Mouse (Mus musculus) G1E (cell line): ENCODE results near the gene Gnat1.

Experiments used
- CTCF ChIP-seq: IDR thresholded peaks from 2 replicates; pipeline ENCODE4 v1.5.1; 2012; ENCODE audit warnings: low read depth, low read length, inconsistent platforms, mixed read lengths
- GATA1 ChIP-seq: IDR thresholded peaks from 2 replicates; pipeline ENCODE4 v1.6.1; 2012; ENCODE audit warnings: borderline replicate concordance, low read length, inconsistent platforms, mixed read lengths
- GATA2 ChIP-seq: IDR thresholded peaks from 2 replicates; pipeline ENCODE4 v1.6.1; 2012; ENCODE audit warnings: low read depth, low read length, inconsistent platforms, borderline replicate concordance
- POLR2AphosphoS5 ChIP-seq: IDR thresholded peaks from 2 replicates; pipeline ENCODE4 v1.6.1; 2012; ENCODE audit warnings: low read depth, low read length, inconsistent platforms; ENCODE audit not compliant: insufficient replicate concordance
- TAL1 ChIP-seq: conservative IDR thresholded peaks from 2 replicates; pipeline ENCODE4 v1.6.1; 2012; ENCODE audit warnings: low read depth, low read length, inconsistent platforms, mixed read lengths

- TF ChIP-seq CTCF = no peak
- TF ChIP-seq GATA1 = no peak
- no peak for TF ChIP-seq TAL1
- TF ChIP-seq POLR2AphosphoS5 = no peak
- TF ChIP-seq GATA2 = no peak
Measured at GRCm38 (mm10) chr9:107688415-107688814, 8.9 kb upstream of the Gnat1 start.
